Mouse (Mus musculus) right cerebral cortex, postnatal 36 days (tissue): ENCODE data around the gene Slc12a7.

Source experiments
- DNase-seq, 2 experiments: peaks; one replicate each; pipeline ENCODE4 v3.0.0; 2022; ENCODE audit warnings: low spot score in 2 of 2, mixed read lengths in 1 of 2

Slc12a7 gene

DNA sequence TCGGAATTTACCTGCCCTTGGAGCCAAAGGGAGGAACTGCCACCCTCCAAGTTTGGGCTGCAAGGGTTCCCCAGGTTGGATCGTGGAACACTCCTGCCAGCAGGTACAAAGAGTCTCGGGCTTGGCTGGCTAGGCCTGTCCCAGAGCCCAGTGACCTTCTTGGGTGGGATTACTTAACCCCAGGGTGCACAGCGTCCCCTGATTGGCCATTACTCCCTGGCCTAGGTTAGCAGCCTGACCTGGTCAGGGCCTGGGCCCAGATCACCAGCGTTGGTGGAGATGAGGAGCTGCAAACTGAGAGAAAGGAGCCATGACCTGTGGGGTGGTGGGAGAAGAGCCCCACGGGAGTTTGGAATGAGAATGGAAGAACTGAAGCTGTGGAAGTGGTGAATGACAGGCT, 30.0 kb downstream of the Slc12a7 start:
- no peak for DNase-seq

DNA sequence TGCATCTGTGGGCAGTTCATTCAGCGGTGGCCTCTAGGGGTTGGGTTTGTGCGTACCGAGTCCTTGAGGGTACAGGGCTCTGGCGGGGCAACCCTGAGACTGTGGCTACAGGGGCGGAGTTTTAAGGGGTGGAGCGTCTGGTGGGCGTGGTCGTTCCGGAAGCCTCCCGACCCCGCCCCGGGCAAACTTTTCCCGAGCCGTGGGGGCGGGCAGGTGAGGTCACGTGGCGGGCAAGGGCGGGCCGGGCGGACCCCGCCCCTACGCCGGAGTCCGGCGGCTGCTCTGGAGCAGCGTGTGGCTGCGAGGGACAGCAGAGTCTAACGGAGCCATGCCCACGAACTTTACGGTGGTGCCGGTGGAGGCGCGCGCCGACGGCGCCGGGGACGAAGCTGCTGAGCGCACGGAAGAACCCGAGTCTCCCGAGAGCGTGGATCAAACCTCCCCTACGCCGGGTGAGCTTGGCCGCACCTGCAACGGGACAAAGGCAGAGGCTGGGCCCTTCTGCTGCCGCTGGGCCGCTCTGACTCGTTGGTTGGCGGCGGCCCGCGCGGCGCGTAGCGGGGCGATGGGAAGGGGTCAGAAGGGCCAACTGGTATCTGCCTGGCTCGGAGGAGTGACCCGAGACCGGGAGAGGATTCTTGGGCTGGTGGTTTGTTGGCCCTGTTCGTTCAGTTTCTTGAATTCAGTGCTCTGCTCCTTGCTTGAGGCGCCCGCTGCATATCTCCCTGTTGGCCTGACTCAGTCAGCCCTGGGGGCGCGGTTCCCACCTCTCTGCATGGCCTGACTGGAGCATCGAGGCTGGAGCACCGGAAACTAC, 30.8 kb downstream of the Slc12a7 start:
- DNase-seq: no peak

DNA sequence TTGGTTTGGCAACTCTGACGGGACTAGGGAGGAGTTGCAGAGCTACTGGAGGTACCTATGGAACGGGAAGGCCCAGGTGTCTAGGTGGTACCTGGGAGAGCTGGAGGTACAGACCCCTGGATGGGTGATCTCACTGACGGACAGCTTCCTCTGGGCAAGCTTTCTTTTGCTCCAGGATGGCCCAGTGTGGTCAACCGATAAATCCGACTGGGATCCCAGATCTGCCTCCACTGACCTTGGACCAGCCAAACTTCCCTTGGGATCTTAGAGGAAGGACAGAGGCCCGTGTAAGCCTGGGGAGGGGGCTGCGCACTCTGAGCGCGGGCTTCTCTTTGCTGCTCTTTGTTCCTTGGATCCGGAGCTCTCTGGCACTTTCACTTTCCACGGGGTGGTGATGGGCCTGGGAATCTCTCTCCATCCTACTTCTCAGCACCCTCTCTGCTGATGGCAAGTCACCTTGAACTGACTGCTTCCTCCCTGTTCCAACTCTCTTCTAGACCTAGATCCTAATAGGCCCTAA, 31.4 kb downstream of the Slc12a7 start:
- no peak for DNase-seq

DNA sequence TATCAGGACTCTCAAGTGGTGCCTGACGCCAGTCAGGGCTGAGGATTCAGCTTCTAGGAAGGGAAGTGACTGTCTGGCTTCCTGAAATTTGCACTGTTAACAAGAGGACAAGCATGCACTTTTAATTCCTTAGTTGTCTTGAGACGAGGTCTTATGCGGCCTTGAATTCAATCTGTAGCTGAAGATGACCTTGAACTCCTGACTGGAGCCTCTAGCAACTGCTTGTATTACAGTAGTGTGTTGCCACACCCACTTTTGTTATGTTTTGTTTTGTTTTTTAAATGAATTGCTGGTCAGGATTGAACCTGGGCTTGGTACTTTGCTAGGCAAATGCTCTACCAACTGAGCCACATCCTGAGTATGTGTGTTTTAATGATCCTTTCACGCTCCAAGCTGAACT, 32.5 kb downstream of the Slc12a7 start:
- DNase-seq: no peak

DNA sequence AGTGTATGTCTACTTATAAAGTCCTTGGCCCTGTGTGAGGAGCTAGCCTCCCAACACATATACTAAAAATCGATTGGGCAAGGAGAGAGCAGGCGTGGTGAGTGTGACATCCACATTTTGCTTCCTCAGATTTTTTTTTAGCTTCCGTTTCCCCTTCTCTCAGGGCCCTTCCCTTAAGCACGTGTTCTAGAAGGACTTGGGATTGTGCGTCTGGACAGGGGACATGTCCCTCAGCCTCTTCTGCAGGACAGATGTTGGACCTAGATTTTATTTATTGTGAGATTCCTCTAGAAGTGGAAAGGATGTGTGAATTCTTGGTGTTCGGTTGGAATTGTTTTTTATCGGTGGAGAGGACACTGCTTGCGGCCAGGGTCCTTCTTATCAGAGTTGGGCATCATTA, 34.3 kb downstream of the Slc12a7 start:
- DNase-seq: no peak

DNA sequence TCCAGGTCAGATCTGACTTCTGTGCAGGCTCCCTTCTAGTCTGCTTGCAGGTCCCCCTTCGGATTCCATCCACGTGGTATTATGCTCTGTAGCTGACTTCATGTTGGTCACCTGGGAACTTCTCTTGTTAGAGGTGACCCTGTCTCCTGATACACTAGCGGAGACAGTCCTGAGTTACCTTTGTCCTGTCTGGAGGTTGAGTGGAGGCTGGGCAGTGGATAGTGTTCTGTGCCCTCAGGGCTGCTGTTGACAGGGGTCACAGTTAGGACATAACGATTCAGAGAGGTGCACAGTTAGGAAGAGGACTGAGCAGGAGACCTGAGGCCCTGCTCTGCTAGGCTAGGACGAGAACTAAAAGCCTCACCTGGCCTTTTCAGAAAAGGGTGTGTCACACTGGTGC, 34.9 kb downstream of the Slc12a7 start:
- no peak for DNase-seq

DNA sequence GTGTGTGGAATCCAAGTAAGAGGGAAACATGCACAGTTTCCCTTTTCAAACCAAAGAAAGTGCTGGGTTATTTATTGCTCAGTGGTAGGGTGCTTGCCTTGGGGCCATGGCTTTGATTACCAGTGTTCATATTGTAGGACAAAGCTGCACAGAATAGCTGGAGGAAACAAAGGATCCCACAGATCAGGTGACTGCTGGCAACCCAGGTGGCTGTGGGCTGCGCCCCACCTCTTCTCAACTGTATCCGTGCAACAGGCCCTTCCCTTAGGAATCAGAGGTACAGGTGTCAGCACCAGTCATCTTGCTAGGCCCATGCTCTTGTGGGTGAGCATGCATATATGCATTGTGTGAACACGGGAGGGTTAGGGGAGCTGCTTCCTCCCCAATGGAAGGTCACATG, 35.4 kb downstream of the Slc12a7 start:
- DNase-seq: no peak

DNA sequence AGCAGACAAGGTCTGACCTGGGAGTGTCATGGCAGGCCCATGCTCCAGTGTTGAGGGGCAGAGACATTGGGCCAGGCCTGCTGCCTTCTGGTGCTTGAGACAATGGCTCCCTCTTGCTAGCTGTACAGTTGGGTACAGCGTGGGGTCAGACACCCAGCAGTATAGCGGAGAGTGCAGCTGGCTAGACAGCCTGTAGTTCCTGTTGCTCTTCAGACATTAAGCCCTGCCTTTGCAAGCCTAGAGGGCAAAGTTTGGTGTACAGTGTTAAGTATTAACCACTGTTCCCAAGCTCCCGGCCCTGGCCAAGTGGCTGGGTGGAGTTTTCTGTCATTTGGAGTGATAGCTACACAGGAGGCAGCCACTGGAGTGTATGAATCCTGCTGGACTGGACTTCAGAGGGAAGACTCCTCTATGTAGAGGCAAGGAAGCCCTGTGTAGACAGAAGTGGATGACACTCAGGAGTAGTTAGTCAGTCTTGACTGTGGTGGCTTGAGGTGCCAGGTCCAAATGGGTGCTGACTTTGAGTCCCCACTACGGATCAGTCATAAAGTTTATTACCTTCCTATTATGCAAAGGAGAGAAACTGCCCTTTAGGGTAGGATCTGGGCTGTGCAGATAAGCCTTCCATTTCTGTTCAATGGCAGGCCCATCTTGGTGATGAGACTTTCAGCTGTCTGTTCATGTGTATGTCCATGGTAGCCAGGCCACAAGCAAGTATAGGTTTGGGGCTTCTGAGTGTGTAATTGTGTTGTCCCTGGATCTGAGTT, 37.2 kb downstream of the Slc12a7 start:
- no peak for DNase-seq

DNA sequence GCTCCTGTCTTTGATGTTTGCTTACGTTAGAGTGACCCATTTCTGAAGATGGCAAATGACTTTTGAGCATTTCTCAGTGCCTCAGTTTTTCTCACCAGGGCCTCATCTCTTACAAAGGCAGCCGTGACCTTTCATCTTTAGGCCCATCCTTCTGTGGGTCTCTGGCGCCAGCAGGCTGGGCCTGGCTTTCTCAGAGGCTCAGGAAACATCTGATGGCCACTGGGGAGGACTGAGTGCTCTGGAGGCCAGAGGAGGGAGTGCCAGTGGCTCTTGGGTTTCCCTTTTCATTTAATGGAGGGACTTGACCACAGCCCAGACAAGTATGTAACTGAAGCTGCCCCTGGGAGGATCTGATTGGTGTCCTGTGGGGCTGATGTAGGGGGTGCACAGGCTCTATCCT, 38.2 kb downstream of the Slc12a7 start:
- no peak for DNase-seq

DNA sequence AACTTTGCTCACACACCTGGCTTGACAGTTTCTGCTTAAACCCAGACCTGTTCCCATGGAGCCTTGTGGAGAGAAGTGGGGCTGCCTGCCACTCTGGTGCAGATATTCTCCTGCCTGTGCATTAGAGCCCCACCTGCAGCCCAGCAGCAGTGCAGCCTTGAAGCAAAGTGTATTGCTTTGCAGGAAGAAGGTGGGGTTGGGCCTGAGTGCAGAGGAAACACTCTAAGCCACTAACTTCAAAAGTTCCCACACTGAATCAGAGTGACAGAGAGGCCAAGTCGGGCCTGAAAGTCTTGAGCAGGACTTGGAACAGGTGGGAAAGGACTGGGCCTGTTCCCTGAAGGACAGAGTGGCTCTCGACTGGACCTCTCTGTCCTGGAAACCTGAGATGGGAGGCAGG, 39.8 kb downstream of the Slc12a7 start:
- DNase-seq: no peak

DNA sequence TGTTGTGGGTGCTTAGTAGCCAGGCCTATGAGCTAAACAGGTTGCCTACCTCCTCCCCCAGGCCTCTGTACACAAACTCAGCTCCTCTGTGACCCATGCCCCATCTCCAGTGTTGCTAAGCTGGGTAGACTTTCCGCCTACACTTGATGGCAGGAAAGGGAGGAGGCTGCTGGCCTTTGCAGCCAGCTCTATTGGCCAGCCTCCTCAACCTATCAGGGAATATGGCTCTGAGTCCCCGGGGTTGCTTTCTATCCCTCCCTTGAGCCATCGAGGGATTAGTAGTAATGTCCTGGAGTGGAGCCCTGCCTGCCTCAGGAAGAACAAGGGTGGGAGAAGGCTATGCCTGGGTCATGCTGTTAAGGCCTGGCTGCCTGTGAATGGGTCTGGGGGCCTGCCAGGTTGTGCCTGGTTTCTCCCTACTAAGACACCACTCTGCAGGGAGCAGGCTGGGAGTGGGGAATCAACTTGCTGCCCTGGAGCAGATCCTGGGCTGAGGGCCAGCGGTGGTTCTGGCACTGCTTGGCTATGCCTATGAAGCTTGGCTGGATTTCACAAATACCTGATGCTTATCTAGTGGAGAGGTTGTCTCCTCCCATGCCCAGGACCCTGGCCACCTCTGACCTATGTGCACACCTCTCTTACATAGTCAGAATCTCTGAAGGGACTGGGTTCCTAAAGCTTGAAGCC, 40.8 kb downstream of the Slc12a7 start:
- no peak for DNase-seq

DNA sequence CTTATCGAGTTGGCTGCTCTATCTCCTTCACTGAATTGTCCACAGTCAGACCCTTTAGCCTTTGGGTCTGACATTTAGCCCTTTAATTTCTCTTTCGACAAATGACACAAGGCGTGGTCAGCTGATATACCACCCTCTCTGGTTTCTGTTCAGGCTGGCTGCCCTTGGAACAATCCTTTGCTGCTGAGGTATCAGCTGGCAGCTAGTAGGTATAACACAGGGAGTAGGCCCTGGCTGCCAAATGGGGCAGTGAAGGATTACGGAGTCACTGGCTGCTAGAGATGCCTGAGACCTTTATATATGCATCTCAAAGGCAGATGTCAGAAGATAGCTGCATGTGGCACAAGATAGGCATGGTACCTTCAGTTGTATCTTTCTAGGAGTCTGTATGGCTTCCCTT, 42.9 kb downstream of the Slc12a7 start:
- DNase-seq: no peak

DNA sequence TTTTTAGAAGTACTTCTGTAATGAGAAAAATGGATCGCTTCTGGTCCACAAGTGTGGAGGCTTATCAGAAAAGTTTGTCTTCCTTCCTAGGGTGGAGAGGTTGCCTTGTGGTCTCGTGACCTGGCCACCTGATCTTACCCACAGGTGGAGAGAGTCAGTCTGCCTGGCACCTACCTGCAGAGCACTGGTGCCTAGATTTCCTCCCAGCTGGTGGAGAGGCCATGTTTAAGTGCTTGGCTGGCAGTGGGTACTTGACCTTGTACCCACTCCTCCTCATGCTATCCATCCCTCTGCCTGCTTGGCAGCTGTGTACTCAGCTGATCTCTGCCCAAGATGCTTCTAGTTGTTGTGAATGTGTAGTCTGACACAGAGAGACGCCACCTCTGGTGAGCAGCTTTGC, 44.7 kb downstream of the Slc12a7 start:
- no peak for DNase-seq

DNA sequence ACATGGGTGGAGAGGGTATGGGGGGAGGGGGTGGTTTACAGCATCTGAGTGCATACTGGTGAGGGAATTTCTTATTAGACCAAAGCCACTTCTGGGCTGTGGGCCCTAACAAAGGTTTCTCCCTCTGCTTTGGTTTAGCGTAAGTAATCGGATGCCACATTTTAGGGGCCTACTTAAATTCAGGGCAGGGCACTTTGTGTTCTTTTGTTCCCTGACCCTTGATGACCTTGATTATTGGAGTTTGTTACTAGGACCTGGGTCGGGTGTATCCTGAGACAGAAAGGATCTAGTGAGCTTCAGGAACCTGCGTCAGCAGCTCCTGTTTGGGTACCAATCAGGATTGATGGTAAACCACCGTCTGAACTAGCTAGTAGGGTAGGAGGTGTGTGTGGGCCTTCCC, 49.6 kb downstream of the Slc12a7 start:
- no peak for DNase-seq

DNA sequence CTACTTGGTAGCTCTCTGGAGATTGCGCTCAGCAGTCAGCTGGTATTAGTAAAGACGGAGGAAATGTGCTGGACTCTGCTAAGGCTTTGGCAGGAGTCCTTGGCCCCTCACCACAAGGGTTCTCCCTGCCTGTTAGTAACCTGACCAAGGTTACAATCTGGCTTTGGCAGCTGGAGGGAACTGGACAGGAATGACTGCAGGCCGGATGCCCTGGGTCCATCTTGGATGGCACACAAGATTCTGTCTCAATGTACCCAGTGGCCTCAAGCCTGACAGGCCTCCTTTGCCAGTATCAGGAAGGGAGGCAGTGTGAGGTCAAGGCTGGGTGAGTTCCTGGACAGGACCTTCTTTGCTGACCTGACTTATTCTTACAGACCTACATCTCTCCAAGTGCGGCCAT, 59.3 kb downstream of the Slc12a7 start:
- DNase-seq: no peak

DNA sequence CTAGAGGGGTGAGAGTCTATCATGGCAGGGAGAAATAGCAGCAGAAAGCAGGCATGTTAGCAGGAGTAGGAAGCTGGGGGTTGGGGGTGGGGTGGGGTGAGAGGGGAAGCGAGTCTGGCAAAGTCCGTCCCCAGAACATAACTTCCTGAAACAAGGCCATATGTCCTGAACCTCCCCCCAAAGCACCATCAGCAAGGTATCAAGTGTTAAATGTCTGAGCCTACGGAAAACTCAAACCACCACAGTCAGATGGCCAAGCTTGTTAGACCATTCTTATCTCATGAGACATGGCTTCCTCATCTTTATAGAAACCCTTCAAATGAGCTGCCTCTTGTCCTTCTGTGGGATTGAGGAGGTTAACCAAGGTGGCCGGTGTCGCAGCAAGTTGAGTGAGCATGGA, 60.3 kb downstream of the Slc12a7 start:
- DNase-seq: no peak

DNA sequence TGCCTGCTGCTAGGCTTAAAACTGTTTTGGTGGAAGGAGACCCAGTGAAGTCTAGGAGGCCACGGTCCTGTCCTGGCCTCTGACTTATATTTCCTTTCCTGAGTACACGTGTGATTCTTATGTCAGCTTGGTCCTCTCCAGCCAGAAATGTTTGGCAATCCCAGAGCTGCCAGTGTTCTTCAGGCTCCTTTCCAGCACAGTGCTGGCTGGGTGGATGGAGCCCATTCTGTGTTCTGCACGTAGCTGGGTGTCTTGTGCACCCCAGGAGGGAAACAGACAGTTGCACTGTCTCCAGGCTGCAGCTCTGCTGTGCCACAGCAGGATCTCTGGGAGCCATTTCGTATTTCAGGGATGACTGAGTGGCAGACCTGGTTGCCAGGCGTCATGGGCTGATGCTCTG, 66.2 kb downstream of the Slc12a7 start:
- DNase-seq: no peak

DNA sequence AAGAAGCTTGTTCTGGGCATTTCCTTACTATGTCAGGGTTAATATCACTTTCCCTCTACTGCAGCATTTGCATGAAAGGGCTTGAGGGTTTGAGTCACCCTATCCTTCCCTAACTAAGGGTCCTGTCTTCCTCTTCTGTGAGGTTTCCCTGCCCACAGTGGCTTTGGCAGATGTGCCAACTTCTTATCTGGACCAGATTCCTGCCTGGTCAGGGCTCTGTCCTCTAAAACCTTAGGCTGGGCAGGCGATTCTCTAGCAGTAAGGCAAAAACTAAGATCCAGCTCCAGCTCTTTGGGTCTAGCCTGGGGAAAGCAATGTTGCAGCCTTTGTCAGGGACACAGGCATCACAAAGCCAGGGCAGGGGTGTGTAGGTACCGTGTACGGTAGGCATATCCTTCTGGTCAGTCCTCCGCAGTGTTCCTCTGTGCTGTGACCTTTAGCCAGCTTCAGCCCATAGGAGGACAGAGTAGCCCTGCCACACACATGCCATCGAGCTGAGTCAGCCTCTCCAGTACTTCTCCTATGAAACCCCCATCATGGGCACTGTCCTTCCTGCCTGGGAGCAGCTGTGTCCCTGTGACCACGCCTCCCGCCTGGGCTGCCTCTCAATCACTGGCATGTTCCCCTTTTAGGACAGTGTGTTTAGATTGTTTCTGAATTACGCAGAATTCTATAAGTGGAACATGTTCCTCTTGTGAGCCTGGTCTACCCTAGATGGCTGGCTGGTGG, 70.7 kb downstream of the Slc12a7 start:
- DNase-seq: peak in 1 of 2 experiments; percentile 7

DNA sequence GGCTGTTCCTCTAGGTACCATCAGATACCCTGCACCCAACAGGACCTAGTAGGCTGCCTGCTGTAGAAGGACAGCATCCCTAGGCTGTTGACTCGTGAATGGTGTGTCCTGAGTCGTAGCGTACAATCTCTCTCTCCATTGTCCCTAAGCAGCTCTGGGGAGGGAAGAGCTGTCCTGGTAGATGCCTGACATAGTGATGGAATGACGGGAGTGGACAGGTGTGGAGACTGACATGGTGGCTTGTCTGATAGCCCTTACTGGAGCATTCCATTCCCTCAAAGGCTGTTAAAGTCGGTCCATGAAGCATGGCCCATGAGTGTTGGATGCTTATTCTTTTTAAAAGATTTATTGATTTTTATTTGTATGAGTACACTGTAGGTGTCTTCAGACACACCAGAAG, 72.0 kb downstream of the Slc12a7 start:
- no peak for DNase-seq

DNA sequence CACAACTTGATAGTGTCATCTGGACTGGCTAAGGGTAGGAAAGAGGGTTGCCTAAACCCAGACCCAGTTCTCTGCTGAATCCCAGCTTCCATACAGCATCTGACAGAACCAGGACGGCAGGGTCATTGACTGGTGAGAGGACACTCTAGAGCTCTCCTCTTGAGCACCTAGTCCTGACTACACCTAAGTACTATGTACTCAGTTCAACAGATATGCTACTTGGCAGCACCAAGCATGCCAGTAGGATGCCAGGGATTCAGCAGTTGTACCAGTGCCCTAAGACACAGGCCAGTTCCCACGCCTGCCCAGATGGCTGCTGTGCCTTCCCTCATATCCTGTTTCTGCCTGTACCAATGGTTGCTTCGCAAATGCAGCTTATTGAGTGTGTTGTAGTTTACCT, 80.0 kb downstream of the Slc12a7 start:
- no peak for DNase-seq

DNA sequence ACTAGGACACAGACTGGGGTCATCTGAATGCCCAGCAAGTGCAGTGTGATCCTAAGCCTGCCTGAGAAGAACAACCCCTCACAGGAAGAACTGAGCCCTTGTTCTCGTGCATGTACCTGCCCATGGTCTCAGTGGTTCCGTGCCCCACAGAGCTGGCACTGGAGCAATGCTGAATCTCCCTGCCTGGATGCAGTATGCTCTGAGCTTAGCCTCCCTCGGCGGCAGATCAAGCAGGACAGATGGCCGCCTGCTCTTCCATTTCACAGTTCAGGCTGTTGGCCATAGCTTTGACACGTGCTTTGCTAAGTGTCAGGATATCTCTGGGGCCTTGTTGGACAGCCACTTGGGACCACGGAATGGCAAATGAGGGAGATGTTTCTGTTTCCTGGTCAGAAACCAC, 81.3 kb downstream of the Slc12a7 start:
- no peak for DNase-seq

DNA sequence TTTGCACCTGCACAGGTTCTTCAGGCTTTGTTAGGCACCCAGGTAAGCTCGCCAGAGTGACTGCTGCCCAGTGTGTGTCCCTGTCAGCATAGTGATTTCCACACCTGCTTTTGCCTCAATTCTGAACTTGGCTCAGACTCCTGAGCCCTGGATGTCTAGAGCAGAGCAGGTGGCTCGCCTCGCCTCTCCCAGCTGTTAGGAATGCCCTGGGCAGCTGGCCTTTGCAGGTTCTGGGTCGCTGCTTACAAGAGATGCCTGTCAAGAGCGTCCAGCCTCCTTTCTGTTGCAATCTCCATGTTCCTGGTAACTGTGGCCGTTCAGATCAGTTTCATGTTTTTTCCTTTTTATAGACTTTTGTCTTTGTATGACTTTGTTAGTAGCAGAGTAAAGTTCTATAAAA, 83.4 kb downstream of the Slc12a7 start:
- DNase-seq: no peak
